8 mouse cellular contexts compared by ENCODE assay signal in genomic region chr10:123254299-123254698, GRCm38 (mm10). TPM values are rescaled to one million over a fixed set of nuclear protein-coding genes. Genes with fewer than 3 reads are reported as not detected.
DNase-seq lines count a peak whose midpoint lies in the region; ATAC-seq lines count a peak whose summit lies in the region.

No protein-coding gene starts in this region.

- DNase-seq in kidney, adult 9 months, result peak; percentile 24
- DNase-seq in kidney, adult 8-10 months, result no peak
- peak; percentile 11 for DNase-seq in right cerebral cortex, adult 18-20 months
- DNase-seq in right cerebral cortex, postnatal 4 days, result no peak
- peak; percentile 32 for DNase-seq in adipocyte (ENCODE audit: low spot score)
- DNase-seq in adrenal gland, adult 2 months, result no peak
- DNase-seq in urinary bladder, postnatal 4 days (ENCODE audit: low spot score in 2 of 2), result no peak

- ATAC-seq in megakaryocyte-erythroid progenitor cell, adult 5-6 weeks (replicated peaks; ENCODE audit: low FRiP score, low TSS enrichment, poor library complexity, severe bottlenecking), result peak; percentile 69; the same call in 1 of the 2 replicates

RNA-seq across cellular contexts. Expression of gene Fam19a2, which starts 9.5 kb away (rescaled TPM):
- total RNA-seq in megakaryocyte-erythroid progenitor cell, adult 5-6 weeks (2014; fragmentation: Nextera tagmentation), result not detected in 2 replicates
- not detected in 2 replicates for total RNA-seq in megakaryocyte-erythroid progenitor cell, adult 5-6 weeks (2017)
- total RNA-seq in adrenal gland, adult 2 months (2021), result 1 to 10 TPM in 1 of 2 experiments, under 1 TPM in 1; 0.52 to 1.0 TPM
- 0.12 and 0.13 TPM in 2 replicates for polyA plus RNA-seq in adrenal gland, adult 2 months (2012; rRNA removed)

RNA-seq across cellular contexts. Expression of gene Usp15, which starts 57.5 kb away (rescaled TPM):
- total RNA-seq in megakaryocyte-erythroid progenitor cell, adult 5-6 weeks (2014; fragmentation: Nextera tagmentation), result 238 and 273 TPM in 2 replicates
- 392 and 407 TPM in 2 replicates for total RNA-seq in megakaryocyte-erythroid progenitor cell, adult 5-6 weeks (2017)
- 100 to 1,000 TPM in 1 of 2 experiments, 10 to 100 TPM in 1; 67.7 to 105 TPM for total RNA-seq in adrenal gland, adult 2 months (2021)
- polyA plus RNA-seq in adrenal gland, adult 2 months (2012; rRNA removed), result 1.3 and 1.5 TPM in 2 replicates

Comparison
In these comparisons a context has a peak if more than half of its experiments do, and no peak if none do; other contexts are left out.
1. DNase-seq: peak in kidney, adult 9 months (single experiment), right cerebral cortex, adult 18-20 months (single experiment) and adipocyte (single experiment); none in kidney, adult 8-10 months (0 of 2), right cerebral cortex, postnatal 4 days (single experiment), adrenal gland, adult 2 months (single experiment) and urinary bladder, postnatal 4 days (0 of 2).